ENCODE assay signal across 13 mouse cellular contexts in genomic region chr11:117269946-117270345, GRCm38 (mm10).
A peak's percentile ranks its signal among the peaks of the same experiment; 100 is the strongest.
DNase-seq lines count a peak whose midpoint lies in the region; ATAC-seq and TF ChIP-seq lines count a peak whose summit lies in the region.
"Had no signal": no experiment of that assay in that cellular context is flagged by ENCODE, and none has a peak within 500 bp of the region (broad histone marks: within the 10 kb centered on the region; RNA-seq: fewer than 3 reads in every experiment).

No protein-coding gene starts in this region.

- 0 out of 2 replicates have a peak, but pooled peaks cover 6% of the 10 kb centered on the region for H3K36me3 ChIP-seq in forebrain, embryonic 13.5 days (ENCODE audit: poor library complexity, severe bottlenecking)

- no peak for TF ChIP-seq POLR2A in lung, adult 2 months (IDR thresholded peaks at IDR 0.05; ENCODE audit: borderline replicate concordance, extremely low read depth, low read depth, low read length)

- H3K9me3 ChIP-seq in forebrain, embryonic 13.5 days (replicated peaks) = no peaks in the 10 kb centered on the region
- H3K9me3 ChIP-seq: embryonic facial prominence, embryonic 12.5 days; limb, embryonic 15.5 days had no signal

- H3K4me3 ChIP-seq in lung, adult 2 months (replicated peaks; ENCODE audit: extremely low read depth, low read depth, low read length) = no peak overlapping the region
- no peak overlapping the region for H3K4me3 ChIP-seq in forebrain, embryonic 13.5 days
- H3K4me3 ChIP-seq: embryonic facial prominence, embryonic 12.5 days; limb, embryonic 15.5 days had no signal

- H3K9ac ChIP-seq in forebrain, embryonic 13.5 days = no peak overlapping the region

- TF ChIP-seq CTCF in lung, adult 2 months (IDR thresholded peaks at IDR 0.05; ENCODE audit: insufficient read depth, low read length) = no peak

- peak; percentile 58 to 76 for DNase-seq in adrenal gland, postnatal 36 days
- no peak for DNase-seq in adrenal gland, adult 18-20 months (ENCODE audit: low spot score in 2 of 2)
- peak; percentile 37 to 67 for DNase-seq in lung, adult 18-20 months
- no peak for DNase-seq in lung, adult 2 months
- peak; percentile 42 to 73 for DNase-seq in lung, postnatal 4 days
- DNase-seq in cerebellum, postnatal 4 days (ENCODE audit: low spot score in 2 of 2) = no peak
- no peak for DNase-seq in thymus, postnatal 0 days (ENCODE audit: low spot score)
- DNase-seq: gastrocnemius, postnatal 25 days; midbrain, embryonic 14.5 days; retina, postnatal 1 day had no signal

- H3K27ac ChIP-seq in forebrain, embryonic 13.5 days = 0 out of 2 replicates have a peak overlapping the region, but pooled peaks have one; percentile 1

- no peak for ATAC-seq in forebrain, embryonic 13.5 days

- H3K27me3 ChIP-seq in forebrain, embryonic 13.5 days = no peaks in the 10 kb centered on the region
- H3K27me3 ChIP-seq: embryonic facial prominence, embryonic 12.5 days; limb, embryonic 15.5 days had no signal

- peaks cover 10% of the 10 kb centered on the region for H3K4me1 ChIP-seq in lung, adult 2 months (ENCODE audit: control insufficient read depth, insufficient read depth, low read length)
- peaks cover 59% of the 10 kb centered on the region for H3K4me1 ChIP-seq in forebrain, embryonic 13.5 days

- no peak overlapping the region for H3K4me2 ChIP-seq in forebrain, embryonic 13.5 days

- 24% methylated on average over 6 of the region's 6 CpGs for WGBS in lung, adult 2 months
- WGBS in forebrain, embryonic 13.5 days = 62% methylated on average over 6 of the region's 6 CpGs

Comparison
In these comparisons a context has a peak if more than half of its experiments do, and no peak if none do; other contexts are left out.
1. DNase-seq: peak in adrenal gland, postnatal 36 days (2 of 2), lung, adult 18-20 months (2 of 2) and lung, postnatal 4 days (2 of 2); none in adrenal gland, adult 18-20 months (0 of 2), lung, adult 2 months (single experiment), cerebellum, postnatal 4 days (0 of 2) and thymus, postnatal 0 days (single experiment).